Mouse (Mus musculus): ENCODE results near the gene Sp100.

The Sp100 gene

GRCm38 (mm10) chr1:85746511-85746910 is 96.7 kb downstream of the Sp100 start:
- no peak for DNase-seq (ENCODE audit: low spot score in 2 of 2)

GRCm38 (mm10) chr1:85749829-85750228 is 100.0 kb downstream of the Sp100 start:
- DNase-seq (ENCODE audit: low spot score in 2 of 2), result no peak

- DNase-seq (ENCODE audit: low spot score in 2 of 2), result no peak
These were observed 100.9 kb downstream of the Sp100 start for GRCm38 (mm10) chr1:85750650-85751049.

- peak; percentile 20 to 22 for DNase-seq (ENCODE audit: low spot score in 2 of 2)
These were observed 101.7 kb downstream of the Sp100 start for GRCm38 (mm10) chr1:85751494-85751893.

GRCm38 (mm10) chr1:85751932-85752680 is 102.3 kb downstream of the Sp100 start:
- DNase-seq (ENCODE audit: low spot score in 2 of 2), result no peak

DNA sequence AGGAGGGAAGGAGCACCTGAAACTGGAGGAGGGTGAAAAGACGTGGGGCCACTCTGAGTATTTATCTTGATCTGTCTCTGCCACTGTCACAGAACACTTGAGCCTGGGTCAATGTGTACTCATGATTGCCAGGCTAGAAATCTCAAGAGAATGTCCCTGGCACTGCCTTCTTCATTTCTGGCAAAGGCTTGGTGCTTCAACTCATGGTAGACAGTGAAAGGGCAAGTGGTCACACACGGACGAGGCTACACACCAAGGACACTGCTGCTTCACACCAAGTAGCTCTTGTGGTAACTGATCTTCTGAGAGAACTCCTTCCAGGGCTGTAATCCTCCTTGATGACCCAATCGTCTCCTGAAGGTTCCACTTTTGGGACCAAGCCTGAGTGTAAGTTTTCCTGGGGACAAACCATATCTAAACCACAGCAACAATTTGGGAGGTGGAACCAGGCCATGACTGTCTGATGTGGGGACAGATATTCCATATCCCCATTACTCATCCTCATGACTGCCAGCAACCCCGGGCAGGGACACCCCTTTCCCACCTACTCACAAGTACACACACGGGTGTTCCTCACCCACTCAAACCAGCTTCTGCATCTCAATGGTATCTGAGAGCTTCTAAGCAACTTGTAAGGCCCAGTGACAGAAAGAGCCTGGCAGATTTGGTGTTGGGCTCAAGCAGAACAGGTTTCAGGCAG is 107.9 kb downstream of the Sp100 start:
- DNase-seq (ENCODE audit: low spot score in 2 of 2), result no peak

DNA sequence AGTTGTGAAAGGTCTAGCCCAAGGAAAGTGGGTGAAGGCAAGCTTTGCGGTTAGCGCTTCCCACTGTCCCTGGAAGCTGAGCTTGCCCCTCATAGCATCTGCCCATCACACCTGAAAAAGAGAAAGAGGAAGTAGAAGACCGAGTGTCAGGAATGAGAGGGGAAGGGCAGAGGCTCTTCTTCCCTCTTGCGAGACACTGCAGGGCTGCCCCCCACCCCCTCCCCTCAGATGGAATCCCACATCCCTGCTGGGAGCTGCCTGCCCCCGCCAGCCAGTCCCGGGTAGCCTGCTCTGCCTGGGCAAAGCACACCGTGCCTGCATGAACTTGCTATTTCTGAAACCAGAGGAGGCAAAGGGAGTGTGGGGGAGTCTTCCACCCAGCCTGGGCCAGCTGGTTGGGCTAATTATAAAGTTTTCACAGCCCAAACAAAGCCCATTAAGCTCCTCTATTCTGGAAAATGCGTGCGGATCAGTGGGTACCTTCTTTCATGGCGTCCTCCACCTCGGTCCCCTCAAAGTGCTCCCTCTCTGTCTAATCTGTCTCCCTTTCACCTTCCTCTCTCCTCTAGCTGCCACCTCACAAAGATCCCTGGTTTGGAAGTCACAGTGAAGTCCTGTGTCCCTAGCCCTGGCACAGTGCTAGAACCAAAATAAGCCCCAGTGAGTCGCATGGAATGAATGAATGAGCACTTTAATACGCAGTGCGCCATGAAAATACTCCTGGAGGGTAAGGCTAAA is 108.6 kb downstream of the Sp100 start:
- DNase-seq (ENCODE audit: low spot score in 2 of 2), result no peak

DNA sequence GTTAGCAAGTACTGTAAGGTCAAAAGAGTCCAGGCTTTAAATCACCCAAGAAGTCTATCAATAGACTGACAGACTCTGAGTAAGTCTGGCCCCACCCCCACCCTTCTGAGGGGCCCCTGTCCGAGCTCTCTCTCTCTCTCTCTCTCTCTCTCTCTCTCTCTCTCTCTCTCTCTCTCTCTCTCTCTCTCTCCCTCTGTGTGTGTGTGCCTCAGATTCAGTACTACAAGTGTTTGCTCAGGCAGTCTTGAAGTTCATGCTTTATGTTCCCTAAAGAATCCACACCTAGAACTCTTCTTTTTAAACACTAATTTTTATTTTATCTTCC is 109.1 kb downstream of the Sp100 start:
- no peak for DNase-seq (ENCODE audit: low spot score in 2 of 2)

Data from frontal cortex, postnatal 10 days (tissue).